Mouse (Mus musculus): ENCODE measurements around the gene Mrgprx2. TPM values are rescaled to one million over a fixed set of nuclear protein-coding genes. Genes with fewer than 3 reads are reported as not detected.
"Not testable (repeated sequence)": the region's sequence is repeated elsewhere in the genome, so short reads cannot be mapped to it uniquely, and the experiment has no call there.

Mrgprx2 gene
- total RNA-seq (2021) = not detected
- long read RNA-seq = 0 reads

GRCm38 (mm10) chr7:48499221-48499620 is at the start of gene Mrgprx2:
Gene Mrgprx2 (minus strand): TSS chr7:48499321.
- no peak for DNase-seq (ENCODE audit: low spot score in 2 of 2)

GRCm38 (mm10) chr7:48456242-48456641 is 42.9 kb downstream of the Mrgprx2 start, which contains the start of gene Mrgprb1:
Gene Mrgprb1 (minus strand): TSS chr7:48456342.
- DNase-seq (ENCODE audit: low spot score in 2 of 2) = no peak

GRCm38 (mm10) chr7:48436581-48436980 is 62.5 kb downstream of the Mrgprx2 start:
- DNase-seq (ENCODE audit: low spot score in 2 of 2) = no peak

- not testable (repeated sequence) for DNase-seq (ENCODE audit: low spot score in 2 of 2)
Measured at GRCm38 (mm10) chr7:48435936-48436335, 63.2 kb downstream of the Mrgprx2 start.

Other genes with a start within 250 kb of the Mrgprx2 start
- not detected for gene Mrgprb8, start 110.8 kb downstream of the Mrgprx2 start, total RNA-seq (2021)
- not detected for gene Mrgprb1, start 43.0 kb downstream of the Mrgprx2 start, total RNA-seq (2021)
- not detected for gene Mrgprb2, start 58.8 kb upstream of the Mrgprx2 start, total RNA-seq (2021)
- not detected for gene Mrgprb3, start 144.5 kb upstream of the Mrgprx2 start, total RNA-seq (2021)